ENCODE assay signal across 17 mouse cellular contexts in the genomic region with DNA sequence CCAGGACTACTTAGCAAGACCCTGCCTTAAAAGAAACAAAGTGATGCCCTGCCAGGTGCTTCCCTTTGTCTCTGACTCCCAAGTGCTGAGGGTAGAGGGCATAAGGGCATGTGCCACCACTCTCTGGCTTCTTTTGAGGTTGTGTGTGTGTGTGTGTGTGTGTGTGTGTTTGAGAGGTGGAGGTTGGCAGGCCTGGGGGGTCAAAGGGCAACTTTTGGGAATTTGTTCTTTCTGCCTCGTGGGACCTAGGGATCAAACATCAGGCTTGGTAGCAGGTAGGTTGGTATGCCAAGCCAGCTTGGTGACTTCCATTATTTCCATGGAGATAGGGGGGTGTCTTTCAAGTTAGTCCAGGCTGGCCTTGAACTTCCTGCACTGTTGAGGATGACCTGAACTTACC.
"Had no signal": no experiment of that assay in that cellular context is flagged by ENCODE, and none has a peak within 500 bp of the region (broad histone marks: within the 10 kb centered on the region; RNA-seq: fewer than 3 reads in every experiment).

No protein-coding gene starts in this region.

- ATAC-seq: hindbrain, embryonic 16.5 days; inflammation-experienced regulatory T-cells, adult 6 months; intestine, postnatal 0 days; lung, postnatal 0 days had no signal

- DNase-seq: layer of hippocampus, adult 9-11 months; layer of hippocampus, postnatal 36 days; lung, adult 2 months; lung, postnatal 4 days; midbrain, embryonic 14.5 days; right cerebral cortex, adult 18-20 months; right cerebral cortex, postnatal 25 days; thymus, postnatal 4 days had no signal

- H3K27ac ChIP-seq: limb, embryonic 15.5 days; midbrain, embryonic 10.5 days; neural tube, embryonic 15.5 days; stomach, postnatal 0 days had no signal

- H3K4me3 ChIP-seq: limb, embryonic 15.5 days; midbrain, embryonic 10.5 days; myocyte; neural tube, embryonic 15.5 days had no signal

- H3K36me3 ChIP-seq: limb, embryonic 15.5 days; midbrain, embryonic 10.5 days; neural tube, embryonic 15.5 days had no signal

- H3K9me3 ChIP-seq: limb, embryonic 15.5 days; midbrain, embryonic 10.5 days; neural tube, embryonic 15.5 days had no signal

- H3K9ac ChIP-seq: limb, embryonic 15.5 days; neural tube, embryonic 15.5 days had no signal

- H3K4me2 ChIP-seq: limb, embryonic 15.5 days; neural tube, embryonic 15.5 days had no signal

- H3K27me3 ChIP-seq: limb, embryonic 15.5 days; neural tube, embryonic 15.5 days had no signal
